Mouse (Mus musculus) liver, adult 2 months (tissue): ENCODE data around the gene Dnmt3a.

ENCODE experiments used
- CTCF ChIP-seq: fragments of 200-500 bp; IDR thresholded peaks from 2 replicates; pipeline ENCODE4 v1.5.1; 2011; ENCODE audit warnings: low read depth, low read length, control low read depth
- POLR2A ChIP-seq: fragments of 200-500 bp; IDR thresholded peaks from 2 replicates; pipeline ENCODE4 v1.6.1; 2011; ENCODE audit warnings: low read length, control low read depth; ENCODE audit not compliant: insufficient read depth; ENCODE audit errors: extremely low read depth

DNA sequence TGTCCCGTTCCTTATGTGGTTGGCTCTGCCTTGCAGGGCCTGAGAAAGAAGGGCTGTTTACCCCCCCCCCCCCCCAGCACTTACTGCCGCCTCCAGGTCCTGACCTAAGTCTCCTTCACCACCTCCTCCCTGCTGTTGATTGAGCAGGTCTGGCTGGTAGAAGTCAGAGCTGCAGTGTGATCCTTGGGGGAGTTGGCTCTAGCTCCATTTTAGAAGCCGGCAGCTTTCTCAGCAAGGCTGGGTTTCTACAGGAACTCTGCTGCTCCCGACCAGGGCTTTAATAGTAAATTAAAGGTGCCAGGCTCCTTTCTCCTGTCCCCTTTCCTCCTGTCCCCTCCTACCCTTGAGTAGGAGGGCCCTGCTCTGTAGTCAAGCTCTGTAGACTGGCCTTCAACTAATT lies 4.6 kb downstream of the Dnmt3a start:
- TF ChIP-seq CTCF (no peak), POLR2A (no peak)
